Mouse (Mus musculus): ENCODE measurements at regions not wholly inside any gene's neighbourhood (a gene's known extent, or its start where the extent isn't known, plus 50 kb on each side); places are given as distances from the start of the nearest gene placed in this dataset.

DNA sequence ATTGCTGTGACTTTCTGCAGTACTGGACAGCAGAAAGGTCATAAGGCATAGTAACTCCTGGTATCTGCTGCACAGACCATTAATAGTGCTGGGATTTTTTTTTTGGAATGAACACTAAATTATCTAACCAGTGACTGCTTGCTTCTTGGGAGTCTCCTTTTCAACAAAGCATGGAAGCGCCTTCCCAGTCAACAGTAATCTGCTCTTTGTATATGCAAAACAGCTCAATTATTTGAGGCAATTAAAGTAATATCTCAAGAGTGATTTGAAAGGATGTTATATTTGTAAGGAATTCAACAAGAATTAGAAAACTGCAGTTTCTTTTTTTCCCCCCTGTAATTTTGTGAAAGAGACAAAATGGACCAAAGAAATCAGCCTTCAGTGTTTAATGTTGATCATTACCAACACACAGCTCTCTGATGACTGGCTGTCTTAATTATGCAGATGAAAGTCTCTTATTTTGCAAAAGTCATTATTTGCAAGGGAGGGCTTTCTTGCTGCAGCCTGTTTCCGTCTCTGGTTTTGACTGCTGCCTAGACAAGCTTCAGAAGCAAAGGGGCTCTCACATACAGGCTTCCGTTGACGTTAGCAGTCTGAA lies 260.3 kb upstream of the Arpp21 start:
- no peak overlapping the region for H3K9ac ChIP-seq
- H3K4me1 ChIP-seq (replicated peaks): no peaks in the 10 kb centered on the region
- H3K9me3 ChIP-seq (replicated peaks): no peaks in the 10 kb centered on the region
- no peak overlapping the region for H3K4me3 ChIP-seq
- no peak overlapping the region for H3K27ac ChIP-seq
- 69% methylated on average over 4 of the region's 4 CpGs for WGBS
- no peak for ATAC-seq (replicated peaks; ENCODE audit: insufficient number of reproducible peaks, insufficient read depth, low FRiP score, low read depth)
- H3K36me3 ChIP-seq: no peaks in the 10 kb centered on the region
- H3K4me2 ChIP-seq: no peak overlapping the region
- H3K27me3 ChIP-seq: no peaks in the 10 kb centered on the region

DNA sequence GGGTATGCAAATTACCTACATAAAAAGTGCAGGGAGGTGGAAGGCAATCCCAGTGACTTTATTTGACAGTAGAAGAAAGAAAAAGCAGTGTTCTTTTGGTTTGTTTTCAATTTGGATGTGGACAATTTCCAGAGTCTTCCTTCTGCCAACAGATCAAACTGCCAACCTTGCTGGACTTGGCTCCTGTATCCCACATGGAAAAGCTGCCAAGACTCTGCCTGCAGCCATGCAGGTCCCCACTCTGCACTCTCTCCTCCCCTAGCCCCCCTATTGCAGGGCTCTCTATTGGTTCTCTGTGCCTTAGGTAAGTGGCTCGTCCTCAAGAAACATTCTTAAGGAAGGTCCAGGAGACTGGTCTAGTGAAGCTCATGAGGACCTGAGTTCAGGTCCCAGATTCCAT lies 255.2 kb upstream of the Arpp21 start:
- no peaks in the 10 kb centered on the region for H3K4me1 ChIP-seq (replicated peaks)
- ATAC-seq (replicated peaks; ENCODE audit: insufficient number of reproducible peaks, insufficient read depth, low FRiP score, low read depth): no peak
- H3K4me2 ChIP-seq: no peak overlapping the region

GRCm38 (mm10) chr9:112476644-112477043 lies 240.9 kb upstream of the Arpp21 start:
- Histone ChIP-seq H3K9ac (no peak overlapping the region), H3K27ac (no peak overlapping the region), H3K27me3 (no peaks in the 10 kb centered on the region), H3K4me3 (no peak overlapping the region), H3K36me3 (no peaks in the 10 kb centered on the region), H3K9me3 (replicated peaks) (no peaks in the 10 kb centered on the region), H3K4me1 (replicated peaks) (no peaks in the 10 kb centered on the region), H3K4me2 (no peak overlapping the region)
- no peak for ATAC-seq (replicated peaks; ENCODE audit: insufficient number of reproducible peaks, insufficient read depth, low FRiP score, low read depth)
- WGBS: 64% methylated on average over 2 of the region's 2 CpGs

More for the DNA sequence above, 255.2 kb upstream of the Arpp21 start:
- no peak overlapping the region for H3K4me3 ChIP-seq
- no peak overlapping the region for H3K9ac ChIP-seq
- H3K27ac ChIP-seq: no peak overlapping the region
- H3K9me3 ChIP-seq (replicated peaks): no peaks in the 10 kb centered on the region
- no peaks in the 10 kb centered on the region for H3K27me3 ChIP-seq
- 57% methylated on average over 1 of the region's 1 CpGs for WGBS
- H3K36me3 ChIP-seq: no peaks in the 10 kb centered on the region

DNA sequence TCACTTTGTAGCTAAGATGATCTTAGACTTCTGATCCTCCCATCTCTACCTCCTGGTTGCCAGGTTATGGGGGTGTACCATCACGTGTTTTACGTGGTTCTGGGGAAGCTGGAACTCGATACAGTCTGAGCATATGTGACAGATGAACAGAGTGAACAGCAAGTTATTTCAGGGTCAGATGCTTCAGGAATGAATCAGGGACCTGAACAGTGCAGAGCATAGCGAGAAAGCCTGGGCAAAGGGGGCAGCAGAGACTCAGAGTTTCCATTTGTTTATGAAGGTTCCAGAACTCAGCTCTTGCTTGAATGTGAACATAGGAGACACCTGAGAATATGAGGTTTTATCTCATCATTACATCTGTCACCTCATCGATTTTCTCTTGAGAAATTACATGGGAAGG lies 221.9 kb upstream of the Arpp21 start:
- H3K27ac ChIP-seq: no peak overlapping the region
- WGBS: 74% methylated on average over 5 of the region's 5 CpGs
- no peak overlapping the region for H3K4me3 ChIP-seq
- H3K9ac ChIP-seq: no peak overlapping the region
- H3K27me3 ChIP-seq: no peaks in the 10 kb centered on the region
- H3K9me3 ChIP-seq (replicated peaks): no peaks in the 10 kb centered on the region
- H3K4me2 ChIP-seq: no peak overlapping the region
- no peak for ATAC-seq (replicated peaks; ENCODE audit: insufficient number of reproducible peaks, insufficient read depth, low FRiP score, low read depth)
- H3K36me3 ChIP-seq: no peaks in the 10 kb centered on the region
- no peaks in the 10 kb centered on the region for H3K4me1 ChIP-seq (replicated peaks)

DNA sequence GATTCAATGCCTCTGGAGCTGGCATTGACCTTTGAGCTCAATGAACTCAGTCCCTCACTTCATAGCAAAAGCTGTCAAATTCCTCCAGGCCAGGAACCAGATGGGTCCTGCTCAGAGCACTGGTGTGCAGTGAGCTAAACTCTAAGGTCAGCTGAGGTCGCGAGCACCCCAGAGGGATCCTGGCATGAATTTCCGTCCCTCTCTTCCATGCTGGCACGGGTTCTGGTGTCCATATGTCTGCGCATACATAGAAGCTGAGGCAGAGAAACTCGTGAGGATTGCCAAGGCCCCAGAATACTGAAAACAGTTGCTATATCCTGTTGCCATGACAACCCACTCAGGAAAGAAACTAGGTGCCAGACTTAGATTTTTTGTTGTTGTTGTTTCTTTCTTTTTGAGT lies 219.0 kb upstream of the Arpp21 start:
- Histone ChIP-seq H3K4me3 (no peak overlapping the region), H3K27me3 (no peaks in the 10 kb centered on the region), H3K4me1 (replicated peaks) (no peaks in the 10 kb centered on the region), H3K27ac (no peak overlapping the region), H3K36me3 (no peaks in the 10 kb centered on the region), H3K4me2 (no peak overlapping the region), H3K9me3 (replicated peaks) (no peaks in the 10 kb centered on the region), H3K9ac (no peak overlapping the region)
- WGBS: 64% methylated on average over 6 of the region's 6 CpGs
- no peak for ATAC-seq (replicated peaks; ENCODE audit: insufficient number of reproducible peaks, insufficient read depth, low FRiP score, low read depth)

- no peaks in the 10 kb centered on the region for H3K36me3 ChIP-seq
- WGBS: 12% methylated on average over 2 of the region's 2 CpGs
- H3K27ac ChIP-seq: no peak overlapping the region
- H3K9me3 ChIP-seq (replicated peaks): no peaks in the 10 kb centered on the region
- H3K4me3 ChIP-seq: no peak overlapping the region
- no peak overlapping the region for H3K4me2 ChIP-seq
- no peaks in the 10 kb centered on the region for H3K27me3 ChIP-seq
- H3K9ac ChIP-seq: no peak overlapping the region
- no peak for ATAC-seq (replicated peaks; ENCODE audit: insufficient number of reproducible peaks, insufficient read depth, low FRiP score, low read depth)
- H3K4me1 ChIP-seq (replicated peaks): no peaks in the 10 kb centered on the region
Observed at GRCm38 (mm10) chr9:112447515-112447914, 211.8 kb upstream of the Arpp21 start.

GRCm38 (mm10) chr9:112446981-112447380 lies 211.2 kb upstream of the Arpp21 start:
- no peak overlapping the region for H3K9ac ChIP-seq
- H3K27ac ChIP-seq: no peak overlapping the region
- ATAC-seq (replicated peaks; ENCODE audit: insufficient number of reproducible peaks, insufficient read depth, low FRiP score, low read depth): no peak
- no peak overlapping the region for H3K4me3 ChIP-seq
- WGBS: 70% methylated on average over 3 of the region's 3 CpGs
- no peaks in the 10 kb centered on the region for H3K9me3 ChIP-seq (replicated peaks)
- H3K4me2 ChIP-seq: no peak overlapping the region
- H3K27me3 ChIP-seq: no peaks in the 10 kb centered on the region
- no peaks in the 10 kb centered on the region for H3K36me3 ChIP-seq
- H3K4me1 ChIP-seq (replicated peaks): no peaks in the 10 kb centered on the region

DNA sequence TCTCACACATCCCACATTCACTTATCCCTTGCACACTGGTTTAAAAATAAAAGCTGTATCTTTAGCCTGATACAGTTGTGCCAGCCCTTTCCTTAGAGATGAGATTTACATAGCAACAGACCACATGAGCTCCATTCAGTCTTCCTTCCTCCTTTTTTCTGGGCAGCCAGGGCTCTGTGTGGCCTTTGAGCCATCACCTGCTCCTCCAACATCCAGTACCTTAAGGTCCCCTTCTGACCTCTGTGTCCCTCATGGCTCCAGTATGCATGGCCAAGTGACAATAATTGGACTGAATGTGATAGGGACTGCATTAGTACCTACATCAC lies 210.3 kb upstream of the Arpp21 start:
- no peaks in the 10 kb centered on the region for H3K27me3 ChIP-seq
- H3K4me1 ChIP-seq (replicated peaks): no peaks in the 10 kb centered on the region
- H3K36me3 ChIP-seq: no peaks in the 10 kb centered on the region
- no peak overlapping the region for H3K4me3 ChIP-seq
- no peak overlapping the region for H3K4me2 ChIP-seq
- no peak for ATAC-seq (replicated peaks; ENCODE audit: insufficient number of reproducible peaks, insufficient read depth, low FRiP score, low read depth)
- no peak overlapping the region for H3K9ac ChIP-seq
- no peaks in the 10 kb centered on the region for H3K9me3 ChIP-seq (replicated peaks)
- no peak overlapping the region for H3K27ac ChIP-seq

DNA sequence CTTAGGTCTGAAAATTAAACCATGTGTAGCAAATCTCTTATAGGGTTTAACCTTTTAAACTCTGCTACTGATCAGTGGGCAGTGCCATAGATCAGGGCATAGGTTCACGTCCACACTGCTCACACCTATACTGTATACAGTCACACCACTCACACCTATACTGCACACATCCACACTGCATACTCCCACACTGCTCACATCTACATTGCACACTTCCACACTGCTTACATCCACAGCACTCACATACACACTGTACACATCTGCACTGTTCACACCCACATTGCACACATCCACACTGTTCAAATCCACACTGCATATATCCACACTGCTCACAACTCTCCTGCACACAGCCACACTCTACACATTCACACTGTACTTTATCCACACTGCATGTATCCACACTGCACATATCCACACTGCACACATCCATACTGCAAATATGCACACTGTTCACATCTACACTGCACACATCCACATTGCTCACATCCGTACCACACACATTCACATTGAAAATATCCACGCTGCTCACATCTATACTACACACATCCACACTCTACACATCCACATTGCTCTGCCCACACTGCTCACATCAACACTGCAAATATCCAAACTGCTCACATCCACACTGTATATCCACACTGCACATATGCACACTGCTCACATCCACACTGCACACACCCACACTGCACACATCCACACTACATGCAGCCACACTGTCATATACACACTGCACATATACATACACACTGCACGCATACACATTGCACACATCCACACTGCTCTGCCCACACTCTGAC lies 209.7 kb upstream of the Arpp21 start:
- peak; percentile 50; the same call in 1 of the 2 replicates for ATAC-seq (replicated peaks; ENCODE audit: insufficient number of reproducible peaks, insufficient read depth, low FRiP score, low read depth)
- Histone ChIP-seq H3K4me1 (replicated peaks) (no peaks in the 10 kb centered on the region), H3K36me3 (no peaks in the 10 kb centered on the region), H3K27me3 (no peaks in the 10 kb centered on the region), H3K9me3 (replicated peaks) (no peaks in the 10 kb centered on the region), H3K27ac (no peak overlapping the region), H3K4me3 (no peak overlapping the region), H3K9ac (no peak overlapping the region), H3K4me2 (no peak overlapping the region)
- WGBS: 91% methylated on average over 4 of the region's 4 CpGs

DNA sequence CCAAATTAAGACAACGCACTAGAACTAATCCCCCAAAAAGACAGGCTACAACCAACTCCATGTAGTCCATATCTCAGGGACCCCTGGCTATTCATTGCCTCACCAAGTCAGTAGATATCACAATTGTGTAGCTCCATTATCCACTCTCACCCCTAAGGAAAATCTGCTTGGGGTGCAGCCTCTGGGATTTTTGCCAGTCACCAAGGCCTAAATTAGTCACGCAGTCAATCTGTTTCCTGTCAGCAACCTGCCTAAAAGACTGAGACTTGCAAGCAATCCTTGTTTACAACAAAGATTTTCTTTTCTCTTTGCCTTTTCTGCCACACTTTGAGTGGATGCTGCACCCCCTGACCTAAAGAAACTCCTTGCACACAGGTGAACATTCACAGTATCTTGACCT lies 208.5 kb upstream of the Arpp21 start:
- 66% methylated on average over 2 of the region's 2 CpGs for WGBS
- Histone ChIP-seq H3K27ac (no peak overlapping the region), H3K4me1 (replicated peaks) (no peaks in the 10 kb centered on the region), H3K27me3 (no peaks in the 10 kb centered on the region), H3K9ac (no peak overlapping the region), H3K9me3 (replicated peaks) (no peaks in the 10 kb centered on the region), H3K4me3 (no peak overlapping the region), H3K36me3 (no peaks in the 10 kb centered on the region), H3K4me2 (no peak overlapping the region)
- ATAC-seq (replicated peaks; ENCODE audit: insufficient number of reproducible peaks, insufficient read depth, low FRiP score, low read depth): no peak

- ATAC-seq (replicated peaks; ENCODE audit: insufficient number of reproducible peaks, insufficient read depth, low FRiP score, low read depth): no peak
- Histone ChIP-seq H3K27me3 (no peaks in the 10 kb centered on the region), H3K4me3 (no peak overlapping the region), H3K4me2 (no peak overlapping the region), H3K9ac (no peak overlapping the region), H3K4me1 (replicated peaks) (no peaks in the 10 kb centered on the region), H3K9me3 (replicated peaks) (no peaks in the 10 kb centered on the region), H3K36me3 (no peaks in the 10 kb centered on the region), H3K27ac (no peak overlapping the region)
- 78% methylated on average over 2 of the region's 2 CpGs for WGBS
Observed at GRCm38 (mm10) chr9:112436094-112436493, 200.4 kb upstream of the Arpp21 start.

DNA sequence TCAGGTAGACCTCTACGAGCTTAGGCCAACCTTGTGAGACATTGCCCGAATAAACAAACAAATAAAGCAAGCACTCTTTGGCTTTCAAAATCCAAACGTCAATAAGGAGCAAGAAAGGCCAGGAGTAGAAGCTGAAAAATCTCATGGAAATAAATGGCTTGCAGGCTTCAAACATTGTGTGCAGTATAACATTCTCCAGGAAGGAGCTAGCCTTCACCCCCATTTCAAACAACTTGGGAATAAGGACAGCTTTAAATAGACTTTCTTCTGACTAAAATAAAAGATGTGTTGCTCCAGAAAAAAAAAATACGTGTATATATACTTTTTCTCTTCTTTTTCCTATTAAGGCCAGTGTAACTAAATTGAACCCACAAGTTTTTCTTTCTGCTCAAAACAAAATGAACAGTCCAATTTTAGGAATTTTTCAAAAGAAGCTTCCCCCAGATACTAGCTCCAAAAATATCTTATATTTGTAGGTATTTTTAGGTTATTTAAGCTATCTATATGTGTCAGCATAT lies 196.2 kb upstream of the Arpp21 start:
- Histone ChIP-seq H3K27me3 (no peaks in the 10 kb centered on the region), H3K27ac (no peak overlapping the region), H3K4me1 (replicated peaks) (no peaks in the 10 kb centered on the region), H3K4me3 (no peak overlapping the region), H3K36me3 (no peaks in the 10 kb centered on the region), H3K9me3 (replicated peaks) (no peaks in the 10 kb centered on the region), H3K9ac (no peak overlapping the region), H3K4me2 (no peak overlapping the region)
- ATAC-seq (replicated peaks; ENCODE audit: insufficient number of reproducible peaks, insufficient read depth, low FRiP score, low read depth): no peak
- WGBS: 72% methylated on average over 4 of the region's 4 CpGs
